Mouse (Mus musculus): ENCODE results near the gene Accs.

DNA sequence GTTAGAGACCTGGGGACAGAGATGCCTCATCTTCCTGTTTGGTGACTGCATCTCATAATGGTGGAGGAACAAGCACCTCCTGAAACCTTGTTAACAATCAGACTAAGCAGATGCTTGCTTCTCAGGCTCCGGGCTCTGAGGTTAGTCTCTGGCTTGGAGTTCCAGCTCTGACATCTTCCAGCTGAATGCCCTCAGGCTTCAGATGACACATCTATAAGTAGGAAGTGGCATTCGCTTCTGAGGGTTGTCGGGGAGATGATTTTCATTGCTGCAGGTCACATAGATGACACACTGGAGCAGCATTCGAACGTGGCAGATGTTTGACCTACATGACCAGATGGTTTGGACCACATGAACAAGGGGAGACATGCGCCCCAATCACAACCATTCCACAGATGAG is 38.6 kb upstream of the Accs start:
- no peak for TF ChIP-seq CTCF (conservative IDR thresholded peaks at IDR 0.05; ENCODE audit: insufficient read depth, insufficient read length, low read depth, low read length)
- TF ChIP-seq POLR2A (IDR thresholded peaks at IDR 0.05; ENCODE audit: low read depth, low read length), result no peak
